Mouse (Mus musculus) heart, adult 9 months (tissue): Measurements from ENCODE around the gene Kirrel3.

Source experiments
- DNase-seq, 2 experiments: peaks; one replicate each; pipeline ENCODE4 v3.0.0; 2022; ENCODE audit warnings: low spot score in 2 of 2

The Kirrel3 gene

GRCm38 (mm10) chr9:34507164-34507563, 21.5 kb downstream of the Kirrel3 start:
- DNase-seq, result no peak

- no peak for DNase-seq
These were observed 33.2 kb downstream of the Kirrel3 start for GRCm38 (mm10) chr9:34518861-34519260.

DNA sequence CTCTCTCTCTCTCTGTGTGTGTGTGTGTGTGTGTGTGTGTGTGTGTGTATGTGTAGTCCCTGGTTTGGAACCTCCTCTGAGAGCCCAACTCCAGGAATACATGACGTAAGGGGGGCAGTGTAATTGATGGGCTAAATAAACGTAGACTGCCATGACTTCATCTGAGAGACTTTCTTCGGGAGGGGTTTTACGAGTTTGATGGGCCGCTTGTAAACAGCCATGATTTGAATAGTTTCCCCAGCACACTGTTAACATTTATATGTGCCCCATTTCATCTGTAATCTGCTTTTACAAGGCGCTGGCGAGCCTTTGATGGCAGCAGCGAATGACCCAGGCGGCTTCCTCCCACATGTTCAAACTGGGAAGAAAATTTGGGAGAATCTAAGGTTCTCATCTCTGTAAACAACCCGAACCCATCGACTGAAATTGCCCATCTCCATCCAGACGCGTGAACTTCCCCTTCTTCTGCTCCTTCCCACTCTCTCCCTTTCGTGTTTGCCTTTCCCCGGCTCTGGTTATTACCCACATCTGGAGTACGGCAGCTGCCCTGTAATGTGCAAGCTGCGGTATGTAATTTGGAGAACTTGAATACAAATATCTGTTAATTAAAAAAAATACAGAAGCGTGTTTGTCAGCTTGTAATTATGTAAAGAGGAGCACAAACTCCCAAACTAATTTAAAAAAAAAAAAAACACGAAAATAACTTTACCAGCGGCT, 34.7 kb downstream of the Kirrel3 start:
- no peak for DNase-seq

GRCm38 (mm10) chr9:34525695-34526094, 40.0 kb downstream of the Kirrel3 start:
- no peak for DNase-seq

DNA sequence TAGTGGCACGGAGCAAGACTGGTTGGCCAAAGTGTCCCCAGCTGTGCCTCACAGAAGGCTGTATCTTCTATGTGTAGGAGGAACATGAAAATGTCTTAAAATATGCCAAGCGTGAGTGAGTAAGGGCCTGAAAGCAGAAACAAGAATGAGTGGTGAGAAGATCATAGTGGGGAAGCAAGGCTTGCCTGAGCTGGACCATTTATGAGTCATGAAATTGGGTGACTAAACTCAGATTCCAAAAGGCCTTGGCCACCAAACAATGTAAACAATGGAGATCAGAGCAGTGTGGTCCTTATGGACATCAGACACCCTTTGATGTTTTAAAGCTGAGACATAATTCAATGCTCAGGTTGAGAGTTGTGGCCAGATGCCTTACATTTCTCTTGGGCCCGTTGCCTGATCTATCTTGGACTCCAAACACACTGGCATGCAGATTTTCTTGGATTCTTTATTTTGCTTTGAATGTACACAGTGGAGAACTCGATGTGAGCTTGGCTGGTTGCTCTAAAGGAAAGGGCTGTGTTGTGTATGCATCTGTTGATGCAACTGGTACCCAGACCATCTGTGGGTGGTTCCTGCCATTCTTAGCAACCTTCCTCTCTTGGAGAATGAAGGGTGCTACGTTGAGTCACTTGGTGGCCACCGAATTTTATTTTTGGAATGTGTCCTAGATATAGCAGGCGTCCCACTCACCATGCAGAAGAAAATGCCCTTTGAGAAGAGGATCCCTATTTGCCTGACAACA, 53.1 kb downstream of the Kirrel3 start:
- no peak for DNase-seq

- no peak for DNase-seq
These were observed 56.2 kb downstream of the Kirrel3 start for GRCm38 (mm10) chr9:34541908-34542307.

DNA sequence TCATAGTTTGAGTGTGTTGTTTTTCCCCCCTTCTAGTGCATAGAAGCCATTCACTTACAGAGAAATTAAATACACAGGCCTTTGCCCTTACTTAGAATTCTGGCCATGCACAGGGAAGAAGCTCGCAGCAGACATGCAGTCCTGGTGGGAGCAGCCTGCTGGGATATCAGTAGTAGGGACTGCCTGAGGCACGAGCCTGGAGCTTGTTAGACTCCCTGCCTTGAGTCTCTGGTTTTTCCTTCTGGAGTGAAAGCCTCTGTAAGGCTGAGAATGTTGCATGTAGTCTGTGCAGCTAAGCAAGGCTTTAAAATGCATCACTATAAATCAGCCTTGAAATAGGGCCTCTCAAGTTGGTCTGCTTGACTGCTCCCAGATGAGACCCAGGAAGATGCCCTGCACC, 70.0 kb downstream of the Kirrel3 start:
- DNase-seq, result no peak

GRCm38 (mm10) chr9:34557846-34558245, 72.2 kb downstream of the Kirrel3 start:
- DNase-seq, result no peak

DNA sequence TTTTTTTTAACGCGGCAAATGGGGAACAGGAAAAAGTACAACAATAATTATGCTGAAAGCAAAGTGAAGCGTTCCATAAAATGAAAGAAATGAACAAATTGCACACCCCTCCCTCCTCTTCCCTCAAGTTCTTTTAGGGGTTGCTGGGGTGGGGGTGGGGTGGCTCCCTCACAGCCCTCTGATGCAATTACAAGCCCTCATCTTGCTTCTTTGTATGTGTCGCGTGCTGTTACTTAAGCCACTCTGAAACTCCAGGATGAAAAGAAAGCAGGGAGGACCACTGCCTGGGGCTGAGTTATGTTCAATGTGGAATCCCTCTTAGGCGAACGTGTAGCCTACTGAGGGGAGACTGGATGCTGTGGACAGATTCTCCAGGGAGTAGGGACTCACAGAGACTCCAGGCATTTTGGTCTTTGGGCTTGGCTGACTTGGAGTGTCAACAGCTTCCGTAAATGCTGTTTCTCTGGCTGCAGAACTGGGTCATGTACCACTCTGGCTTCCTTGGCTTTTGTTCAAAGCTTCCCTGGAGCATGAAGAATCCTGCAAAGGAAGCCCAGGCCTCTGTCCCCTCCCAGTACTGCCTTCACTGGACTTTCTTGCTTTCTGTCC, 72.7 kb downstream of the Kirrel3 start:
- DNase-seq, result no peak

GRCm38 (mm10) chr9:34559102-34559501, 73.4 kb downstream of the Kirrel3 start:
- DNase-seq, result no peak

DNA sequence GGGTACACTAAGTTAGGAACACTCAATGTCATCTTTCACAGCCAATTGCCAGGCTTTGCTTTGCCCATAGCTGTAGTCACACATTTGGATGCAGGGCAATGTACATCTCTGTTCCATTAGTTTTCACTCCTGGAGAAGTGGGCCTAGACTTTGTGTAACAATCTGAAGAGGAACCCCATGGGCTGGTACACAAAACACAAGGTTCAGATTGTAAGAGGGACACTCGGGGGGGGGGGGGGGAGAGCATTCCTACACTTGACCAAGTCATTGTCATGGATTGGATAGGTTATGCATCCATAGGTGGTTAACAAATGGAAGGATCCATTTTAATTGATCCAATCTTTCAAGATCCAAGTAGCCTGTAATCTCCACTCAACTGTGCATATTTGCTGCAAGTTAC, 75.6 kb downstream of the Kirrel3 start:
- no peak for DNase-seq

DNA sequence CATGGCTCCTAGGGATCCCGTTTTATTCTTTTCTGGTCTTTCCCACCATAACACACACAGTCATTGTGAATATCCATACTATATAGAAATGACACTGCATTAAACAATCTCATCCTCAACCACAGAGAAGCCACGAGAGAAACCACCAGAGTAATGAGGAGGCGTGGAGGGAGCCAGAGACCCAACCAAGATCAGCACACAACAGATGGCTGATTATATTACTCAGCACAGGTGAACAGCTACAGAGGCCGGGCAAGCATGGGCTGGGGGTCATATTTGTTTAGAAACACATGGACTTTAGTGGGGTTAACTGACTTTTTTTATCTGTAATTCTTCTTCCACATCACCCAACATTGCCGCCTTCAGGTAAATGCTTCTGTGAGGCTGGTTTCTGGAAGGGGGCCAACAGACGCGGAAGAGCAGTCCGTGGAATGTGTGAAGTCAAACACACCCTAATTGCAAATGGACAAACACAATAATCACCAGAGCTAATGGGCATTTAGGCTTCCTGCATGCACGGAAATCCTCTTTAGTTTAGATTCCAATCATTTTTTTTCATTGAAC, 76.8 kb downstream of the Kirrel3 start:
- DNase-seq, result no peak

- DNase-seq, result no peak
These were observed 88.2 kb downstream of the Kirrel3 start for GRCm38 (mm10) chr9:34573906-34574305.

DNA sequence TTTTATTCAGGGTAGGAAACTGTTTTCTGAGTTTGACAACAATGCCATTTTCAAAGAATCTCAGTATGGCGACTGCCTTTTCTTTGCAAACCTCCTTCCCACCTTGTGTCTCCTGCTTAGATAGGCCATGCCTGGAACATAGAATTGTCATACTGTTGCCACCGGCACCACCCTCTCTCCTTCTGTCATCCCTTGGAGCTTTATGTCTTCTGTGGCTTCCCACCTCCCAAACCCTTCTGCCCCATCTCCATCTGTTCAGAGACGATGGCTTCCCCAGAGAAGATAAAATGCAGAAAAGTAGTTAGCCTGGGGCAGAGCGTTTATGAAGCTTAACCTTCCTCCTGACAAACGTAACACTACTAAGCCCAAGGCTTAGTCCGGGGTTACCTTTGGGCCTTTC, 88.9 kb downstream of the Kirrel3 start:
- no peak for DNase-seq

DNA sequence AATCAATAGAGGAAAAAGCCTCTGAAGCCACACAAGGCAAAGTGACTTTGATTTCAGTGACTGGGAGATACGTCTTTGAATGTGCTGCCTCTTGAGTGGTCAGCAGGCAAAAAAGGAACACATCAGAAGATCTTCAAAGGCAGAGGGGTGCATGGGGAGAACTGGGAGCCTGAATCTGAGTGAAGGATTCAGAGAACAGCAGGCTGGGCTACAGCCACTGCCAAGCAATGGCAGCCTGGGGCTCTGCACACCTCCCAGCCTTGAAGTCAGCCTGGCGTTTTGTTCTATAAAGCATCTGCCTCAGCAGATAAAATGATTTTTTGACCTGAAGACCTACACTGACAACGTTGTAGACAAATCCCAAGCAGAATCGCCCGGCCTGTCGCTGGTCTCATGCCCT, 93.5 kb downstream of the Kirrel3 start:
- DNase-seq, result no peak

- no peak for DNase-seq
These were observed 94.4 kb downstream of the Kirrel3 start for GRCm38 (mm10) chr9:34580059-34580458.

GRCm38 (mm10) chr9:34582496-34582895, 96.8 kb downstream of the Kirrel3 start:
- DNase-seq, result no peak

DNA sequence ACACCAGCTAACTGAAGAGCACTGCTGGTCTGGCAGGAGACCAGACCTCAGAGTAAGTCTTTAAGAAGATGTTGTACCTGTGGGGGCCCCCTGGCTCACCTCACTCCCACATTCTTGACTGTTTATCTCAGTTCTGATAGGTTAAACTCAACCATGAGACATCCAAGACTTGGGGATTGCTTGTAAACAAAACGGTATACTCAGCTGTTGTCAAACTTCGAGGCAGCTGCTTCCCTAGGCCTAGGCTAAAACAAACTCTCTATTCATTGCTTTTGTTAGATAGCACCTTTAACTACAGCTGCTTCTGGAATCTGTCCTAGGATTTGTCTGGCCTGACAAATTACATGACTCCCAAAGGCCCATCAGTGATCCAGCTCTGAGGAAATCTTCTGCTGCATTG, 99.8 kb downstream of the Kirrel3 start:
- DNase-seq, result no peak

GRCm38 (mm10) chr9:34586080-34586479, 100.4 kb downstream of the Kirrel3 start:
- no peak for DNase-seq

DNA sequence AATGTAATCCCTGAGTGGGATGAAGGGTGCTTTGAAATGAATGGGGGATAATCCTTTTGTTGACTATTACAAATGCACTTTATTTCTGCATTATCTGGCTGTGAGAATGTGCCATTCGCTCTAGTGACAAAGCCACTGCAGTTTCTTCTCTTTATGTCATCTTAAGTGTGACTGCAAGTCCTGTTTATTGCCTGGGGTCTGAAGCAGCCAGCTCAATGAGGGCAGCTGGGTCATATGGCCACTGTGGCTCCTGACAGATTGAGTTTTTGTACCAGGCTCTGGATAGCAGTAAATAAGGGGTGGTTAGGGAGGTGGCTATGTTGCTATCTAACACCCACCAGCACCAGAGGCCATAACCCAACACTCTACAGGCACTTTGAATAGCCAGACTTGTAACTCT, 104.1 kb downstream of the Kirrel3 start:
- no peak for DNase-seq

DNA sequence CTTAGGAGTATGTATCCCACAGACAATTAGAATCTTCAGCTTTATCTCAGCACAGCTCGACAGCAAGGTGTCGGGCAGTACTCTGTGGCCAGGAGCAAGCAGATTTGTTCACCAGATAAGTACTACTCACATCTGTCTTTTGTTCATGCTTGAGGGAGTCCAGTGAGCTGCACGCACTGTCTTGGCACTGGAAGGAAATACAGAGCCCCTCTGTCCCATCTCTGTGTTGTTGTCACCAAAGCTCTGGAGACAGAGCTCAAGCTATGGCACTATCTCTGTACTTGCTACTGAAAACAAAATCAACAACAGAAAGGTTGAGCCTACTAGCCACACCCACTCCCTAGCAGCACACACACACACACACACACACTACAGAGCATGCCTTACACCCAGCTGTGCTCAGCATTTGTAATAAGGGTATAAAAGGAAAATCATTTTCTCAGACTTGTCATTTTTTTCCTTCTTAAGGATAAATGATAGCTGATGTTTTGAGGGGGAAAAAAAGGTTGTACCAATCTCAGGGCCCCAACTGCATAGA, 106.4 kb downstream of the Kirrel3 start:
- DNase-seq, result no peak

GRCm38 (mm10) chr9:34593889-34594288, 108.2 kb downstream of the Kirrel3 start:
- no peak for DNase-seq
